Mouse (Mus musculus) heart, postnatal 25 days (tissue): ENCODE measurements around the gene Fosl2. TPM values are rescaled to one million over a fixed set of nuclear protein-coding genes. Genes with fewer than 3 reads are reported as not detected.
"Not testable (repeated sequence)": the region's sequence is repeated elsewhere in the genome, so short reads cannot be mapped to it uniquely, and the experiment has no call there.

Experiments used
- DNase-seq: peaks from one replicate; pipeline ENCODE4 v3.0.0; 2022; ENCODE audit warnings: low spot score
- intact Hi-C: fragments of 180-260 bp; cut with DNase I; formaldehyde crosslinking; loops from one replicate; pipeline ENCODE4 v1.15.1; 2025
- total RNA-seq, 2 experiments: library from RNA; stranded (reverse); gene quantifications; 2 replicates each; pipeline ENCODE4 v1.2.3; 2021

Fosl2 gene
- total RNA-seq, 2 experiments from 2014 or later, result 19.8 to 24.4 TPM

DNA sequence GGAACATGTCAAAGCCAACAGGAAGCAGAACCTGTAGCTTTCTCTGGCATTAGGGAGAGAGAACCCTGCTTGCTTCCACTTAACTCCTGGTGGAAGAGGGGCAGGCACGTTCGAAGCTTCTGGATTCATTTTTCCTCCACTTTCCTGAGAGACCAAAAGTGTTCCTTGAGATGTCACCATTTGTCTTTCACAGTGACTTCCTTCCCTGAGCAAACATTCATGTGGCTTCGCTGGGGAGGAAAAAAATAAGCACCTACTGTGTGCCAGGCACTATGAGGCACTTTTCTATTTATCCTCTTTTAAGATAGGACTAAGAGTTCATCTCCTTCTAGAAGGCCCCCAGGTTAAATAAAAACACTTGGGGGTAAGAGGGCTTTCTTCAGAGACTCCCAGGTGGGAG, 20.3 kb downstream of the Fosl2 start:
- no peak for DNase-seq
- intact Hi-C loops, result no loop called here

- DNase-seq, result no peak
- intact Hi-C loops, result no loop called here
Measured at GRCm38 (mm10) chr5:32163478-32164043, 28.0 kb downstream of the Fosl2 start.

DNA sequence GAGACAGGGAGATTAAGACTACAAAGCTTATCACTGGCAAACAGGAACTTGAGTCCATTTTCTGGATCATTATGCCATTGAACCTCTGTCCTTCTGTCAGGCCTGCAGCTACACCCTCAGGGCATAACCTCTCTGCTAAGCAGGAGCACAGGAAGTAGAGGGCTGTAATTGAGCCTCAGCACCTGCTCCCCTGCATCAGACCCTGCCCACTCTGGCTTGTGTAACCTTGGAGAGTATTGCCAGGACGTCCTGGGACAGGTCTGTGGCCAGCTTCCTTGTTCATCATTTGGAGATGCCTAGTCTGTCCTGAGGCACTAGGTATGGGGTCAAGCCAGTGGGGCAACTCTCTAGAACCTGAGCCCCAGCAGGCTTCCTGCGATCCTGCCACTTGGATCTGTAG, 36.6 kb downstream of the Fosl2 start:
- no peak for DNase-seq
- intact Hi-C loops, result no loop called here

DNA sequence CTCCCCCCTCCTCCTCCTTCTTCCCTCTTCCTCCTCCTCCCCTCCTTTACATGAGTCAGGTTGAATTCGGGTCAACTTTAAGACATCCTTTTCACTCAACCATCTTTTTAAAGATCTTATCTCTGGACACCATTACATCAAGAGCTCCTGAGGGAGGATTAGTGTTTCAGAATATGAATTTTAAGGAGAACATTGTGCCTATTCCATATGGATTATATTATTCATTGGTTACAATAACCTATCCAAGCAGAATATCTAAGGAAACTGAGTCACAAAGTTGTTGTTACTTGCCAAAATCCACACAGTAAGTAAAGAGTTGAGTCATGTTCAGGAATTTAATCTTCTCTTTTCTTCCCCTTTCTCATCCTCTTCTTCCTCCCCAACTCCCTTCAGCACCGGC, 41.2 kb downstream of the Fosl2 start:
- DNase-seq, result no peak
- intact Hi-C loops, result no loop called here

- intact Hi-C loops, result no loop called here
Measured at GRCm38 (mm10) chr5:32177737-32178136, 42.1 kb downstream of the Fosl2 start.

DNA sequence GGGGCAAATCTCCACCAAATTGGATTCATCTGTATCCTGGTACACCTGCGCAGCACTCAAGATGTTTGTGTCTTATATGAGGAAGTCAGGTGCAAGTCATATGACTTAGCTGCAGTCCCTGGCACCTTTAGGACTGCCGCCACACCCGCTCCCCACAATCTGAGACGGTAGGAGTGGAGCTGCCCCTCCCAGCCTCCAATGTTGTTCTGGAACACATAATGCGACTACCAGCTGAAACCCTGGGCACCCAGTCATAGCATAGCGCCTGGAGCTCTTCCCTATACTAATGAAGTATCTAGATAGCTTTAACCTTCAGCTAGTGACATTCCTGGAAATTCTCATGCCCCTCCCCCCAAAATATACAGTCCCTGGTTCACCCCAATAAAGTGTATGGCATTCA, 43.1 kb downstream of the Fosl2 start:
- DNase-seq, intact Hi-C loops: not testable (repeated sequence)

More at GRCm38 (mm10) chr5:32177737-32178136, 42.1 kb downstream of the Fosl2 start:
- no peak for DNase-seq

GRCm38 (mm10) chr5:32182885-32183629, 47.5 kb downstream of the Fosl2 start:
- no peak for DNase-seq
- intact Hi-C loops, result no loop called here

DNA sequence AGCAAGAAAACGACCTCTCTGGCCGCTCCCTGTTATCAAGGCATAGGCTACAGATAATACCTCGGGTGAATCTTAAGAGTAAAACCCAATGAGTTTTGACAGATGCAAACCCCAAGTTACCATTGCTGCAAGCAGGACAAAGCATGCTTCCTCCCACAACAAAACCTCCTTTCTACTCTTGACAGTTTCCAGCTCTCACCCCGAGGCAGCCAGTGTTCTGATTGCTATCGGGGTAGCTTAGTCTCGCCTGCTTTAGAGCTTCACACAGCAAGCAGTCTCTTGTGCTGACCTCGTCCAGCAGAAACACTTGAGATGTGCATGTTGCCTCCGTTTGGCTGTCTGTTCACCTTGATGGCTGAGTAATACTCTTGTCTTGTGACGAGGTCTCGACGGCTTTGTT, 52.1 kb downstream of the Fosl2 start:
- intact Hi-C loops, result no loop called here
- no peak for DNase-seq

- DNase-seq, result no peak
- intact Hi-C loops, result no loop called here
Measured at GRCm38 (mm10) chr5:32191259-32191658, 55.7 kb downstream of the Fosl2 start.

- no peak for DNase-seq
- intact Hi-C loops, result no loop called here
Measured at GRCm38 (mm10) chr5:32192016-32192845, 56.6 kb downstream of the Fosl2 start.

DNA sequence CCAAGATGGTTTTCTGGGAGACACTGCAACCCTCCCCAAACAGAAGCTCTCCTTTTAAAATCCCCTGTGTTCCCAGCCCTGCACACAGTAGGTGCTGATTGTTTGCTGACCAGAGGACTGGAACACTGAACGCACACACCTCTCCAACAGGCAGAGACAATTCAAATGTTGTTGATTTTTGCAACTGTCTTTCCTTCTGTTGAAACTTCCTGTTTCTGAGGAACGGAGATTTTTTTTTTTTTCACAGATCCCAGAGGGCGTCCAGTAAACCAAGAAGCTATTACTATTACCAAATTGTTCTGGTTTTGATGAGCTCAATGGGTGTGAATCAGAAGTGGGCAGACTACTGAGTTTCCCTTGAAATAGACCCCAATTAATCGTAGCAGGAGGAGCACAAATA, 58.6 kb downstream of the Fosl2 start:
- DNase-seq, result no peak
- intact Hi-C loops, result no loop called here

- intact Hi-C loops, result loop anchor here (2.0 to 5.0 kb wide), 2 partner anchors 54 to 633 kb away; no protein-coding TSS in a partner anchor
- no peak for DNase-seq
Measured at GRCm38 (mm10) chr5:32195857-32196609, 60.4 kb downstream of the Fosl2 start.

DNA sequence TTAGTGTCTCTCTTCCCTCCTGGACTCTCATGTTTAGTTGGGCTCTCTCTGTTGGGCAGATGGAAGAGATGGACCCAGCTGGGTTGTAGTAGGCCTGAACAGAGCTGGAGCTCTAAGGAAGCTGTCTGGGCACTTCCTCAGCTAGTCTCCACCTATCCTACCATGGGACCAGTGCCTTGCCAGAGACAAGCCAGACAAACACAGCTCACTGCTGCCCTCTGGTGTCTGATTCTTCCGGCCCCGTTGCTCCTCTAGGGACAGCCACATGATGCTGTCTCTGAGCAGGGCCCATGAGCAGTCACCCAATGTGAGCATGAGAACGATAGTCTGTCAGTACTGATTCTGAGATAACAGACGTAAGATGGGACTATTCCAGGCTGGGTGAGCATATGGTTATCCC, 62.1 kb downstream of the Fosl2 start:
- DNase-seq, result peak; percentile 79
- intact Hi-C loops, result loop anchor here (1.0 to 5.0 kb wide), 4 partner anchors 55 to 635 kb away; no protein-coding TSS in a partner anchor

GRCm38 (mm10) chr5:32199136-32199535, 63.5 kb downstream of the Fosl2 start:
- intact Hi-C loops, result loop anchor here (2.0 to 5.0 kb wide), 2 partner anchors 57 to 604 kb away; no protein-coding TSS in a partner anchor
- DNase-seq, result no peak

DNA sequence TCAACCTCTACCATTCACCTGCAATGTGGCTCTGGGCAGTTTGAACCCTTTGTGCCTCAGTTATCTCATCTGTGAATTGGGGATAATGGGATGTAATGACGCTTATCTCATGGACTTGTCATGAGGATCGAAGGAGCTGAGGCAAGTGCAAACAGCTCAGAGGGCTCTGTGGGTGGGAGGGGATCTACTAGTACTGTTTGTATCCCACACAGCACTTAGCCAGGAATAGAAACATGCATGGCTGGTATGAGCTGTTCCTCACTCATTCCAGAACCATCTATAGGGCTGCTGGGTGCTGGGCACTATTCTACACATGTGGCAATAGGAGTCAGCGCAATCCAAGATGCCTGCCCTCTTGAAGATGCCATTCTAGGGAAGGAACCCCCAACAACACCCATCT, 64.0 kb downstream of the Fosl2 start:
- no peak for DNase-seq
- intact Hi-C loops, result loop anchor here (2.0 to 5.0 kb wide), 2 partner anchors 57 to 605 kb away; no protein-coding TSS in a partner anchor

DNA sequence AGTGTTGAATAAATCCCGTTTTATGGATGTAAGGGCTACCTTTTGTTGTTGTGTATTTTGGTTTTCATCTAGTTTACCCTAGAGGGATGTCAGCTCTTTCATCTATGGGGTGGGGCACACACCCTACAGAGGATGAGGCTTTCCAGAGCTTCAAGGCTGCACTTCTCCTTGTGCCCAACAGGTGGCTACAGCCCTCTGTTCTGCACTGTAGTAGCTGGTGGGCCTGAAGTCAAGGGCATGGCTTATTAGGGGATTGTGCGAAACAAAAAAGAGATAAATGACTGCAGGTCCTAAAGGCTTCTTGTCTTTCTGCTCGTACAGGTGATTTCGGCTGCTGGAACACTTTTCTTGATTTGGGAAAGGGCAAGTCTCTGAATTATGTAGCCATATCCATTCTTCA, 69.1 kb downstream of the Fosl2 start:
- intact Hi-C loops, result loop anchor here (5.0 kb wide), 1 partner anchor 313 kb away; no protein-coding TSS in a partner anchor

DNA sequence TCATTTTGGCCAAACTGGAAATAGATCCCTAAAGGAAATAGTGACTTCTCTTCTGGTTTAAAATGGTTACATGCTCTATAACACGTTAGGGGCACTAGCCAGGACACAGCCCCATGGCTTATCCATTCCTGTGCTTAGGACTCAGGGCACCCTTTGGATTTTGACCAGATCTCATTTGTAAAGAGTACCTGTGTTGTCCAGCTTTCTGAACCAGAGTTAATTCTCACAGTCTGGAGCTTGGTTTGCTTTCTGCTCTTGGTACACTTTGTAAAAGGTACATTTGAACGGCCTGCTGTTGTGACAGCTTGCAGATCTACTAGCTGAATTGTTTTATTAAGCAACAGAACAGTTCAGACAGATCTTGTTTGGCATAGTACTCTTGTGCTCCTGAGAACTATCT, 71.1 kb downstream of the Fosl2 start:
- intact Hi-C loops, result no loop called here
- no peak for DNase-seq

More for the DNA sequence above, 69.1 kb downstream of the Fosl2 start:
- DNase-seq, result no peak
